Mouse (Mus musculus): ENCODE data around the gene Ugt1a8. TPM values are rescaled to one million over a fixed set of nuclear protein-coding genes. Genes with fewer than 3 reads are reported as not detected.
"Not testable (repeated sequence)": the region's sequence is repeated elsewhere in the genome, so short reads cannot be mapped to it uniquely, and the experiment has no call there.

The Ugt1a8 gene
- polyA plus RNA-seq, 1 experiment from 2014 or later = not detected

- not testable (repeated sequence) for H3K27ac ChIP-seq (replicated peaks); H3K4me3 ChIP-seq; H3K9me3 ChIP-seq; H3K36me3 ChIP-seq; H3K4me2 ChIP-seq (replicated peaks); H3K27me3 ChIP-seq; H3K9ac ChIP-seq (replicated peaks); H3K4me1 ChIP-seq; ATAC-seq (replicated peaks)
- 85% methylated on average over 3 of the region's 3 CpGs for WGBS
These were observed 6.7 kb downstream of the Ugt1a8 start for GRCm38 (mm10) chr1:88094270-88094676.

GRCm38 (mm10) chr1:88094941-88095492 lies 7.4 kb downstream of the Ugt1a8 start, which contains the start of gene Ugt1a7c:
Ugt1a7c (plus strand) TSS chr1:88095062.
- no peak within 1 kb of the TSS for H3K4me3 ChIP-seq
- no peaks in the 10 kb centered on the region for H3K36me3 ChIP-seq
- no peaks in the 10 kb centered on the region for H3K27me3 ChIP-seq
- H3K9me3 ChIP-seq = no peaks in the 10 kb centered on the region
- no peaks in the 10 kb centered on the region for H3K4me1 ChIP-seq
- ATAC-seq (replicated peaks) = no peak
- H3K9ac ChIP-seq (replicated peaks) = no peak within 1 kb of the TSS
- H3K27ac ChIP-seq (replicated peaks) = no peak within 1 kb of the TSS
- 70% methylated on average over 10 of the region's 10 CpGs for WGBS
- no peak within 1 kb of the TSS for H3K4me2 ChIP-seq (replicated peaks)

- not testable (repeated sequence) for H3K4me2 ChIP-seq (replicated peaks); H3K9ac ChIP-seq (replicated peaks); H3K4me3 ChIP-seq; H3K27ac ChIP-seq (replicated peaks); H3K27me3 ChIP-seq; ATAC-seq (replicated peaks); H3K4me1 ChIP-seq; H3K36me3 ChIP-seq; H3K9me3 ChIP-seq
- WGBS = 93% methylated on average over 3 of the region's 3 CpGs
These were observed 10.9 kb downstream of the Ugt1a8 start for GRCm38 (mm10) chr1:88098546-88098945.

DNA sequence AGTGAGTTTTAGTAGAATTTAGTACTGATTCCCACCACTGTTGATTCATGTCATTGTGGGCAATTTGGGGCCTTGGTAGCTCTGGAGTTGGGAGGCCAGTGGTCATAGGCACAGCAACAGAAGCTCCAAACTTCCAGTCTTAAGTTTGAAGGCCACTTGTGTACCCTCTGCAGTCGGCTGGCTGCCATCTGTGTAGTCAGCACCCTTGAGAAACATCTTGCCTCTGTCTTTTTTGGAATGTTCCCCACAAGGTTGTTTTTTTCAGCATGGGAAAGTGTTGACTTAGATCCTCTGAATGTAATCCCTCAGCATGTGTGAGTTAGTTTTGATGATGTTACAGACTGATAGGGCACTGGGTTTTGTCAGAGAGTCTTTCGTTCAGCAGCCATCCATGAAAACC lies 12.1 kb downstream of the Ugt1a8 start:
- H3K27ac ChIP-seq (replicated peaks); H3K27me3 ChIP-seq; H3K4me2 ChIP-seq (replicated peaks); H3K4me1 ChIP-seq; H3K9ac ChIP-seq (replicated peaks); H3K36me3 ChIP-seq; H3K9me3 ChIP-seq; ATAC-seq (replicated peaks); H3K4me3 ChIP-seq: not testable (repeated sequence)
- 84% methylated on average over 2 of the region's 2 CpGs for WGBS

DNA sequence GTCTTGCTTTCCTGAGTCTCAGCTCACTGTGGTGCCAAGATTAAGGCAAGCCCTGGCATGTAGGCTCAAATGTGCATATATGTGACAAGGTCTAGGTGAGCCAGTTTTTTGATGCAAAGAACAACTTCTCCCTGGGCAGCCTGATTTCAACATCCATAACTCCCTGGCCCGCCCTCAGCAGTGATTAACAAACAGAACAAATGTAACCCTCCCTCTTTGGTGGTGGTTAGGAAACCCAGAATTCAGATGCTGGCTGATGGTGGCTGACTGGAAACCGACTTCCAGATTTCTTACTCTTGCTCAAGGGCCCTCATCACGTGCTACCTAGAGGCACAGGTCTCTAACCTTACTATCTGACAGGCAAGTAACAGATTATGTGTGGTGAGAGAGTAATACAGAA lies 15.4 kb downstream of the Ugt1a8 start, which contains the start of gene Ugt1a6b:
TSS of gene Ugt1a6b (plus strand) at position 234 of the 400 bp plus-strand sequence.
- H3K9me3 ChIP-seq; ATAC-seq (replicated peaks); H3K9ac ChIP-seq (replicated peaks); H3K27me3 ChIP-seq; H3K36me3 ChIP-seq; H3K4me2 ChIP-seq (replicated peaks); H3K27ac ChIP-seq (replicated peaks); H3K4me3 ChIP-seq; H3K4me1 ChIP-seq: not testable (repeated sequence)
- 77% methylated on average over 3 of the region's 3 CpGs for WGBS

GRCm38 (mm10) chr1:88103697-88104468 lies 16.3 kb downstream of the Ugt1a8 start:
- H3K4me2 ChIP-seq (replicated peaks); H3K4me1 ChIP-seq; H3K27me3 ChIP-seq; H3K36me3 ChIP-seq; H3K9me3 ChIP-seq; H3K9ac ChIP-seq (replicated peaks); H3K27ac ChIP-seq (replicated peaks); ATAC-seq (replicated peaks); H3K4me3 ChIP-seq: not testable (repeated sequence)
- 85% methylated on average over 5 of the region's 5 CpGs for WGBS

DNA sequence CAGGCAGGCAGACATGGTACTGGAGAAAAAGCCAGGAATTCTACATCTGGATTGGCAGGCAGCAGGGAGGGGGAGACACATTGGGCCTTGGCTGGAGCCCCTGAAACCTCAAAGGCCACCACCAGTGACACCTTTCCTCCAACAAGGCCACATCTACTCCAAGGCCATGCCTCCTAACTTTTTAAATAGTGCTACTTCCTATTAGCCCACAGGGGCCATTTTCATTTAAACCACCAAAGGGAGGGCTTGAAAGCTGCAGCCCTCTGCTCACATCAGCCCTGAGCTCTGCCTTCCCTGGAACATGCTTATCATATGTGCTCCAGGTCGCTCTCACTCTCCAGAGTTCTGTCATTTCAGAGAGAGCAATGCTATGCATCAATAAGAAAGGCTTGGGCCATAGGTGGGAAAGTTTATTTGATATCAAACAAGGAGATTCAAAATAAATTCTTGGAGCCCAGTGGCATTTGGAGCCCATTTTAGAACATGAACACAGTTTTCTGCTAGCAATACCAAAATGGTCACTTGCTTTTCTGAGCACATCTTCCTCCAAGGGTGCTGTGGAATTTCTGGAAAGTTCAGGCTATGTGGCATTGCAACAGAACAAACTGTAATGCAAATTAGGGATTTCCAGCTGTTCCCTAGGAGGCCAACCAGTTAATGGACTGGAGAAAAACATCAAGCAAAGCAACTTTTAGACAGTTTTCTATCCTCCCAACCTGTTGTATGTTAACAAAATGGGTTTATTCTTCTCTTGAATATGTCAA lies 17.2 kb downstream of the Ugt1a8 start:
- H3K27me3 ChIP-seq = no peaks in the 10 kb centered on the region
- no peak overlapping the region for H3K4me2 ChIP-seq (replicated peaks)
- WGBS = 93% methylated on average over 1 of the region's 1 CpGs
- no peak overlapping the region for H3K4me3 ChIP-seq
- ATAC-seq (replicated peaks) = no peak
- no peaks in the 10 kb centered on the region for H3K36me3 ChIP-seq
- H3K4me1 ChIP-seq = no peaks in the 10 kb centered on the region
- H3K9me3 ChIP-seq = no peaks in the 10 kb centered on the region
- no peak overlapping the region for H3K27ac ChIP-seq (replicated peaks)
- H3K9ac ChIP-seq (replicated peaks) = no peak overlapping the region

DNA sequence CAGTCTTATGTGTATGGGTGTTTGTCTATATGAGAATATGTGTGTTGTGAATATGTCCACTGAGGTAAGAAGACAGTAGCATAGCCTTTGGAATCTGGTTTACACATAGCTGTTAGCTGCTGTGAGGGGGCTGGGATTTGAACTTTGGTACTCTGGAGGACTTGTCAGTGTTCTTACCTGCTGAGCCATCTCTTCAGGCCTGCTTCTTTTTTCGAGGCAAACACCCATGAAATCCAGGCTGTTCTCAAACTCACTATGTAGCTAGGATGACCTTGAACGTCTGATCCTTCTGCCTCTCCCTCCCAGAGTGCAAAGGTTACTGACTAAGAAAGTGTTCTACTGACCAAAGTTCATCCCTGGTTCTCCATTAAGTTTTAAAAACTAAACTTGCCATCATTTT lies 18.0 kb downstream of the Ugt1a8 start:
- no peaks in the 10 kb centered on the region for H3K36me3 ChIP-seq
- H3K4me1 ChIP-seq = no peaks in the 10 kb centered on the region
- no peak overlapping the region for H3K4me2 ChIP-seq (replicated peaks)
- H3K27me3 ChIP-seq = no peaks in the 10 kb centered on the region
- H3K9ac ChIP-seq (replicated peaks) = no peak overlapping the region
- no peaks in the 10 kb centered on the region for H3K9me3 ChIP-seq
- H3K27ac ChIP-seq (replicated peaks) = no peak overlapping the region
- WGBS = 62% methylated on average over 2 of the region's 2 CpGs
- no peak overlapping the region for H3K4me3 ChIP-seq
- ATAC-seq (replicated peaks) = no peak

DNA sequence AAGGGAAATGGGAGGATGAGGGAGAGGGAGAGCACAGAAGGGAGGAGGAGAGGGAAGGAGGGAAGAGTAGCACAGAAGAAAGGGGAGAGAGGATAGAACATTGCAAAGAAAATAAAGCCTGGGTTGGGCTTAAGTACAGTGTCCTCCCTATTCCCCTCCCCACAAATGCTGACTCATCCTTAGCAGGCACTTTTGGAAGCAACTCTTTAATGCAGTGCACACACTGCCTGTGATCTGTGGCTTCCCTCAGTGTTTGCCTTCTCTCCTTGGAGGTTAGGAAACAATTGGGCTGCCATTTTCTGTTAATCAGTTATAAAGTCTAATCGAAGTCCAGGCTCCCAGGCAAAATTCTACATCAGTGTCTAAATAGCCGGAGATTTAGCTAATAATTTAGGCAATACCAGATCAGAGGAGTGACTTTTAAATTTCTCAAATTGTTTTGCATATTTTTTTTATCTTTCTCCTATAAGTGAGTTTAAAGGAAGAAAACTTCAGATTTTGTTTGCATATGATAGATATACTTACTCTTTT lies 21.5 kb downstream of the Ugt1a8 start:
- H3K4me2 ChIP-seq (replicated peaks); H3K9ac ChIP-seq (replicated peaks); ATAC-seq (replicated peaks); H3K4me3 ChIP-seq; H3K4me1 ChIP-seq; H3K27ac ChIP-seq (replicated peaks); H3K36me3 ChIP-seq; H3K9me3 ChIP-seq; H3K27me3 ChIP-seq: not testable (repeated sequence)
- 84% methylated on average over 2 of the region's 2 CpGs for WGBS

GRCm38 (mm10) chr1:88109604-88110003 lies 22.0 kb downstream of the Ugt1a8 start:
- not testable (repeated sequence) for H3K9ac ChIP-seq (replicated peaks); H3K36me3 ChIP-seq; ATAC-seq (replicated peaks); H3K4me3 ChIP-seq; H3K27ac ChIP-seq (replicated peaks); H3K4me1 ChIP-seq; H3K4me2 ChIP-seq (replicated peaks); H3K9me3 ChIP-seq; H3K27me3 ChIP-seq
- WGBS = 81% methylated on average over 2 of the region's 2 CpGs

DNA sequence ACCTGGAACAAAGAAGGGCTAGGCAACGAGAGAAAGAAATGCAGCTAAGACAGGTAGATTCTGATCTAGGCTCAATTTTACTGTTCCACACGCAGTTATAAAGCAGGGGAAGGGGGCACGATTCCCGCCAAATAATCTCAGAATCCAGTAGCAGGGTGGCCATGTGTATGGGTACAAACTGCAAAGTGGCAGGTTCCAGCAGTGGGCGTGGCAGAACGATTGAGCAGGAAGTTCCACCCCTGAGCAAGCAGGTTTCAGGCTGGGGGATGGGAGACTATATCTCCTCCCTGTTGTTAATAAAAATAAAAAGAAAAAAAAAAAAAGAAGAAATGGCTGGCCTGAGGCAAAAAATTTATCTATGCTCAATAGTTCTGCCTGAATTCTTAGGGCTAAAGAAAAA lies 25.2 kb downstream of the Ugt1a8 start:
- H3K9ac ChIP-seq (replicated peaks); H3K36me3 ChIP-seq; ATAC-seq (replicated peaks); H3K4me3 ChIP-seq; H3K27ac ChIP-seq (replicated peaks); H3K4me2 ChIP-seq (replicated peaks); H3K9me3 ChIP-seq; H3K27me3 ChIP-seq; H3K4me1 ChIP-seq: not testable (repeated sequence)
- WGBS = 96% methylated on average over 6 of the region's 6 CpGs

GRCm38 (mm10) chr1:88120550-88120949 lies 32.9 kb downstream of the Ugt1a8 start:
- H3K4me3 ChIP-seq; H3K27me3 ChIP-seq; H3K36me3 ChIP-seq; ATAC-seq (replicated peaks); H3K4me1 ChIP-seq; H3K4me2 ChIP-seq (replicated peaks); H3K9me3 ChIP-seq; H3K9ac ChIP-seq (replicated peaks); H3K27ac ChIP-seq (replicated peaks): not testable (repeated sequence)
- 37% methylated on average over 4 of the region's 4 CpGs for WGBS
